Mouse (Mus musculus) heart, embryonic 15.5 days (tissue): ENCODE results near the gene Pdgfc. TPM values are rescaled to one million over a fixed set of nuclear protein-coding genes. Genes with fewer than 3 reads are reported as not detected.
"Not testable (repeated sequence)": the region's sequence is repeated elsewhere in the genome, so short reads cannot be mapped to it uniquely, and the experiment has no call there.

Experiments
- ATAC-seq: fragments of 200-750 bp; cut with Nextera tagmentation; replicated peaks from 2 replicates; pipeline ENCODE4 v1.8.0; 2017; ENCODE audit warnings: low read depth, moderate TSS enrichment; ENCODE audit not compliant: insufficient number of reproducible peaks, insufficient read depth, low FRiP score
- H3K27ac ChIP-seq: fragments of 300-500 bp; sonication (generic); 2 replicates; pipeline ENCODE4 v1.5.1; 2015; ENCODE audit warnings: mild to moderate bottlenecking, inconsistent platforms
- H3K27me3 ChIP-seq: fragments of 300-500 bp; sonication (generic); 2 replicates; pipeline ENCODE4 v1.6.1; 2015; ENCODE audit warnings: inconsistent platforms
- H3K36me3 ChIP-seq: fragments of 300-500 bp; sonication (generic); 2 replicates; pipeline ENCODE4 v1.6.1; 2015; ENCODE audit warnings: mild to moderate bottlenecking, inconsistent platforms
- H3K4me1 ChIP-seq: fragments of 300-500 bp; sonication (generic); replicated peaks from 2 replicates; pipeline ENCODE4 v1.6.1; 2015; ENCODE audit warnings: inconsistent platforms
- H3K4me2 ChIP-seq: fragments of 300-500 bp; sonication (generic); 2 replicates; pipeline ENCODE4 v1.6.1; 2015; ENCODE audit warnings: inconsistent platforms, mild to moderate bottlenecking, moderate library complexity
- H3K4me3 ChIP-seq: fragments of 300-500 bp; sonication (generic); 2 replicates; pipeline ENCODE4 v1.5.1; 2015; ENCODE audit warnings: mild to moderate bottlenecking, inconsistent platforms
- H3K9ac ChIP-seq: fragments of 300-500 bp; sonication (generic); 2 replicates; pipeline ENCODE4 v1.6.1; 2015; ENCODE audit warnings: mild to moderate bottlenecking, inconsistent platforms
- H3K9me3 ChIP-seq: fragments of 300-500 bp; sonication (generic); replicated peaks from 2 replicates; pipeline ENCODE4 v1.6.1; 2016; ENCODE audit warnings: inconsistent platforms
- WGBS: fragments of 180-500 bp; shearing (Covaris S2); methylation state at CpG from one replicate; pipeline ENCODE4 v1.1.7; 2015; ENCODE audit warnings: mixed read lengths; 5-methylcytosine and 5-hydroxymethylcytosine counted together
- polyA plus RNA-seq: library from polyadenylated mRNA; unstranded; fragments of >200 nt; fragmentation: Nextera tagmentation; extraction: Ambion mirVana; gene quantifications from 2 replicates; pipeline ENCODE4 v1.2.1, GENCODE M21; 2015

Gene Pdgfc
- polyA plus RNA-seq, 1 experiment from 2014 or later = 2.6 TPM

DNA sequence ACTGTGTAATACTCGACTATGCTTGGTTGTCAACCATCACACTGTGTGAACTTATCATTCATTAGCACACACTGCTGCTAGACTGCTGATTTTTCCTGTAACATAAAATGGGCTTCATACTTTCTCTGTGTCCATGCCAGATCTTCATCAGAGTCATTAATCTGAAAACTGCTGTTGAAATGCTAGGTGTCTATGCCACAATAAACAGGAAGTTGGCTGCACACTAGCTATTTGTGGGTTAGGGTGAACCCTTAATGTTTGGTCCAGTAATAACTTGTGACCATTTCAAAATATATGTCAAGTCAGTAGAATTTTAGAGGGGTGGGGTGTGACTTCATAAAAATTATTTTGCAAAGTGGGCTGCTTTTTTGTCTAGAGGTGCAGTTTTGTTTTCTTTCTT lies 84.4 kb downstream of the Pdgfc start:
- H3K36me3 ChIP-seq = no peaks in the 10 kb centered on the region
- 68% methylated on average over 1 of the region's 1 CpGs for WGBS

DNA sequence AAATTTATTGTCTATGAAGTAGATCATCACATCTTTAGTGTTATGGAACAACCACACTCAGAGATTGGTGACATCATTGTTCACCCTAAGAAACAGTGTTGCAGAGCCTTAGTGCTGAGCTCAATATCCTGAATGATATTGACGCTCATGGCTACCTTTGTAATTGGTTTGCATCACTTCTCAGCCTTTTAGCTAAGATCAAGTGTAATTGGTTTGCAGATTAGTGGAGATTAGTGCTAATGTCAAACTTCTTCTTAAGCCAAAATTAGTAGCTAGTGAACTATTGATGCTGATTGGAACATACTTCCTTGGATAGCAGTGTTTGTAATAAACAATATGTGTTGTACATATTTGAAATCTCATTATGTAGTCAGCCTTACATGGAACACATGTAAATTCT lies 85.5 kb downstream of the Pdgfc start:
- no peak overlapping the region for H3K9ac ChIP-seq
- H3K27ac ChIP-seq = no peak overlapping the region
- H3K4me3 ChIP-seq = no peak overlapping the region
- ATAC-seq = no peak
- no peaks in the 10 kb centered on the region for H3K36me3 ChIP-seq
- H3K4me1 ChIP-seq = no peaks in the 10 kb centered on the region
- no peaks in the 10 kb centered on the region for H3K27me3 ChIP-seq
- no peaks in the 10 kb centered on the region for H3K9me3 ChIP-seq
- H3K4me2 ChIP-seq = no peak overlapping the region
- 80% methylated on average over 1 of the region's 1 CpGs for WGBS

More for the DNA sequence above, 84.4 kb downstream of the Pdgfc start:
- H3K9ac ChIP-seq = no peak overlapping the region
- no peak overlapping the region for H3K4me2 ChIP-seq
- H3K27me3 ChIP-seq = no peaks in the 10 kb centered on the region
- ATAC-seq = no peak
- no peak overlapping the region for H3K27ac ChIP-seq
- H3K4me3 ChIP-seq = no peak overlapping the region
- H3K4me1 ChIP-seq = no peaks in the 10 kb centered on the region
- H3K9me3 ChIP-seq = no peaks in the 10 kb centered on the region

DNA sequence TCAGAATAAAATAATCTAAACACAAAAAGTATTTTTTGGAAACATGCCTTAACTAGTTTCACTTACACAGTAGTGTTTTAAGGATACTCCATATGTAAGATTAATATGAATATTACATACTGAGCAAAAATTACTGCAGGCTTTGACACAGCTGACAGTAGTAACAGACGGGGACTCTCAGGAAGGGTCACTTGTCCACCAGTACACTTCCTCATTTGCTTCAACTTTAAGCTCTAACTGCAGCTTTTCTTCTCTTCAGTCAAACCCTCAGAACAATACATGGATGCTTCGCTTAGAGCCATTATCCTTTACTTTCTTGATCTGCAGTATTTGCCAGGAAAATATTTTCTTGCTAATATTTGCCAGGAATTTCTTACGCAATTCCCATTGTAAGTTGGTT lies 87.2 kb downstream of the Pdgfc start:
- 81% methylated on average over 3 of the region's 3 CpGs for WGBS
- no peak overlapping the region for H3K9ac ChIP-seq
- no peak overlapping the region for H3K4me3 ChIP-seq
- H3K36me3 ChIP-seq = no peaks in the 10 kb centered on the region
- no peak for ATAC-seq
- no peaks in the 10 kb centered on the region for H3K27me3 ChIP-seq
- no peak overlapping the region for H3K4me2 ChIP-seq
- no peaks in the 10 kb centered on the region for H3K4me1 ChIP-seq
- no peak overlapping the region for H3K27ac ChIP-seq
- H3K9me3 ChIP-seq = no peaks in the 10 kb centered on the region

DNA sequence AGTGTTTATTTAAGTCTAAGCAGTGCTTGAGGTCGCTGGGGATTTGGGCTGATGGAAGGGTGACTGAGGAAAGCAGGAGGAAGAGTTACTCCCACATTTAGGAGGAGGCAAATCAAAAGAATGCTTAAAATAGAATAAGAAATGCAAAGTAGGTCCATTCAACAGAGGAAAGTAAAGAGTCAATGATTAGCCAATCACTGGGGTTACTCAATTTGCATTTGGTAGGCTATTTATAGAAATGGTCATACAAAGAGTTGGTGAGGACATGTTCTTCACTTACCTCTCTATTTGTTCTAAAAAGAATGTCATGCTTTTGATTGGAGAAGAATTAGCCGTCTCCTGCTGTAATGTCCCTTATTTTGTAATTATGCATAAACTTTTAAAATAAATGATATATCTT lies 90.8 kb downstream of the Pdgfc start:
- no peak for ATAC-seq
- no peaks in the 10 kb centered on the region for H3K36me3 ChIP-seq
- no peaks in the 10 kb centered on the region for H3K27me3 ChIP-seq
- no peak overlapping the region for H3K4me3 ChIP-seq
- H3K9me3 ChIP-seq = no peaks in the 10 kb centered on the region
- WGBS = 36% methylated on average over 2 of the region's 2 CpGs
- no peak overlapping the region for H3K27ac ChIP-seq
- H3K4me1 ChIP-seq = no peaks in the 10 kb centered on the region
- no peak overlapping the region for H3K4me2 ChIP-seq
- no peak overlapping the region for H3K9ac ChIP-seq

DNA sequence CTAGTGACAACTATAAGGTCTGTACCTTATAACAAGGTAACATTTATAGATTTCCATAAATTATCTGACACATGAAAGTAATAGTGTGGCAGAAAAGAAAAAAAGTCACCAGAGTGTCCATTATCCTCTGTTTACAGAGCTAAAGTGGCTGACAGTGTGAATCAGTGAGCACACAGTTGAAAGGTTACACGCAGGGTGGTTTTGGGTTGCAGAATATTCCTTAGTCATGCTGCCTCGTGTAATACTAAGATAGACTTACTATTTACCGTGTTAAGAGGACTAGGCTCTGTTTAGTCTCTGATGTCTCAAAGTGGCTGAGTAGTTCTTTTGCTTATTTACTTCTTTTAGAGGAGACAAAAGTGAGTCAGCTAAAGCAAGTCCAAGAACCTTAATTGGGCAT lies 100.8 kb downstream of the Pdgfc start:
- no peak overlapping the region for H3K27ac ChIP-seq
- H3K27me3 ChIP-seq = no peaks in the 10 kb centered on the region
- no peak overlapping the region for H3K4me3 ChIP-seq
- ATAC-seq = no peak
- 74% methylated on average over 3 of the region's 3 CpGs for WGBS
- H3K9ac ChIP-seq = no peak overlapping the region
- H3K4me1 ChIP-seq = no peaks in the 10 kb centered on the region
- no peaks in the 10 kb centered on the region for H3K9me3 ChIP-seq
- no peaks in the 10 kb centered on the region for H3K36me3 ChIP-seq
- H3K4me2 ChIP-seq = no peak overlapping the region

DNA sequence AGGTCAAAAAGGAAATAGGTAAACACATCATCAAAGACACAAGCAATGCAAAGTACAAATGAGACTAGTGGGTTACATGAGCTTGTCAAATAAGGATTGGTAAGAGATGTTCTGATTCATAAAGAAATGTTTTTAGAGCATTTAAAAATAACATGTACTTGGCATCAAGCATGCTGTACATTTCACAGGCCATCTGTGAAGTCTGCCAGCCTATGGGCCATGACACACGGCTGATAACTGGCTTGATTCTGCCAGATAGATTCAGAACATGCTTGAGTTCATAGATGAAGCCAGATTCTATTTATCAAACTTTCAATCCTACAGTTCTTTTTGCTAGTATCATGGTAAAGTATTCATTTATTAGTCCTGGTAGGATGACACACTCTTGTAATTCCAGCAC lies 101.8 kb downstream of the Pdgfc start:
- not testable (repeated sequence) for H3K4me1 ChIP-seq, H3K9me3 ChIP-seq, H3K4me2 ChIP-seq, H3K4me3 ChIP-seq, ATAC-seq, H3K27me3 ChIP-seq, H3K27ac ChIP-seq, H3K36me3 ChIP-seq, H3K9ac ChIP-seq
- 80% methylated on average over 1 of the region's 1 CpGs for WGBS

DNA sequence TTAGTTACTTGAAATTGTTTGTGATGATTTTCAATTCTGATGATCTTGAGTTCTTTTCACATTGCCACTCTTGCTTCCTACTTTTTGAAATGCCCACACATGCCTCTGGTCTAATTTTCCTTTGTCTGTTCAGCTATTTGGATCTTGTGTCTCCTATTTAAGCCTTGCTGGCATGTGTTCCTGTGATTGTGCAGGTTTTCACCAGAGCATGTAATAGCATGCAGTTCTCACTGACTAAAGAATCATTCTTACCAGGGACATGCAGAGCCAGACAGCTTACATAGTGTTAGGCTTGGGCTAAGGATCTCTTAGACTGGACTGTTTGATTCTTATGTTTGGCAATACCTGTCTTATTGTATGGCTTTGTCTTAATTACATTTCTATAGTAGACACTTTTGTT lies 107.5 kb downstream of the Pdgfc start:
- no peaks in the 10 kb centered on the region for H3K4me1 ChIP-seq
- ATAC-seq = no peak
- H3K4me2 ChIP-seq = no peak overlapping the region
- no peak overlapping the region for H3K4me3 ChIP-seq
- H3K9me3 ChIP-seq = no peaks in the 10 kb centered on the region
- H3K27me3 ChIP-seq = no peaks in the 10 kb centered on the region
- no peak overlapping the region for H3K9ac ChIP-seq
- no peaks in the 10 kb centered on the region for H3K36me3 ChIP-seq
- H3K27ac ChIP-seq = no peak overlapping the region

DNA sequence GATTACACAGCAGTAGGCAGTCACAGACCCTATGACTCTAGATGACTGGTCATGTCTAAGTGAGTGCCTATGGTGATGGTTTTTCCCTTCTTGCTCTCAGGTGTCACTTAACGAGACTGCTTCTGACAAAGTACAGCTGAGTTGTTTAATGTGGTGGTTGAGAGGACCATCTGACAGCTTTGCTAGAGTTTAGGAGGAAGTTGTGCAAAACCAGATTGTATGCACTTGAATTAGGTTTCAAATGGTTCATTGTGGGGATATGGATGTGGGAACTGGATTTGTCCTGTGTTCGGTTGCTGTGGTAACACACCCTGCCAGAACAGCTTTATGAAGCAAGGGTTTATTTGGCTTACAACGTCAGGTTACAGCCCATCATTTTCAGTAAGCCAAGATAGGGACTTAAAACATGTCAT lies 112.9 kb downstream of the Pdgfc start:
- no peak overlapping the region for H3K27ac ChIP-seq
- no peaks in the 10 kb centered on the region for H3K4me1 ChIP-seq
- no peak for ATAC-seq
- WGBS = 57% methylated on average over 3 of the region's 3 CpGs
- H3K9me3 ChIP-seq = no peaks in the 10 kb centered on the region
- no peaks in the 10 kb centered on the region for H3K27me3 ChIP-seq
- no peak overlapping the region for H3K4me2 ChIP-seq
- no peaks in the 10 kb centered on the region for H3K36me3 ChIP-seq
- no peak overlapping the region for H3K4me3 ChIP-seq
- H3K9ac ChIP-seq = no peak overlapping the region

DNA sequence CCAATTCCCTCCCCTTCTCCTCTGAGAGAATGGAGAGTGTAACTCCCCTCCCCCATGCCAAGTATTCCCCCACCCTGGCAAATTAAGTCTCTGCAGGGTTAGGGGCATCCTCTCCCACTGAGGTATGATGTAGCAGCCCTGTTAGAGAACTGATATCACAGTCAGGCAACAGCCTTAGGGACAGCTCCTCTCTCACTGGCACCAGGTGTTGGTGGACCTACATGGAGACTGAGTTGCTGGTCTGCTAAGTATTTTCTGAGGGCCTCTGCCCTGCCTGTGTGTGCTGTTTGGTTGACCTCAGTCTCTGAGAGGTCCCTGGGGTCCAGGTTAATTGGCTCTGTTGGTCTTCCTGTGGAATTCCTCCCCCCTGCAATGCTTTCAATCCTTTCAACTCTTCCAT lies 114.0 kb downstream of the Pdgfc start:
- no peak for ATAC-seq
- H3K4me3 ChIP-seq = no peak overlapping the region
- H3K27me3 ChIP-seq = no peaks in the 10 kb centered on the region
- no peaks in the 10 kb centered on the region for H3K9me3 ChIP-seq
- no peaks in the 10 kb centered on the region for H3K36me3 ChIP-seq
- H3K4me2 ChIP-seq = no peak overlapping the region
- no peaks in the 10 kb centered on the region for H3K4me1 ChIP-seq
- no peak overlapping the region for H3K9ac ChIP-seq
- no peak overlapping the region for H3K27ac ChIP-seq

DNA sequence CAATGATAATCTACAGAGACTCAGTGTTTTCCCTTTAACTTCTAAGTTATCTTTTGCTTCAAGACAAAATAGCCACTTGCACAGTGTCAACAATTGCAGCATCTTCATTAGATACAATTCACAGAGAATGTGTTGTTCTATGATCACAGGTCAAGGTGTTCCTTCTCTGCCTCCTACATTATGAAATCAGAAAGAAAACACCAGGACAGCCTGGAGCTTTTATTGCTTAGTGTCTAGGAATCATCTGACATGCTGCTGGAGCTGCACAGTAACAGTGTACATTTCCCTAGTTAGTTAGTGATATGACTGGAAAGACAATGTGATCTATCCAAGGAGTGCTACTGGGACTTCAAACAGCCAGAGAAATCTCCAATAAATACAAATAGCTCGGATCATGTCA lies 118.2 kb downstream of the Pdgfc start:
- ATAC-seq = no peak
- Histone ChIP-seq H3K4me2 (no peak overlapping the region), H3K4me1 (no peaks in the 10 kb centered on the region), H3K4me3 (no peak overlapping the region), H3K9me3 (no peaks in the 10 kb centered on the region), H3K27ac (no peak overlapping the region), H3K36me3 (no peaks in the 10 kb centered on the region), H3K9ac (no peak overlapping the region), H3K27me3 (no peaks in the 10 kb centered on the region)
- 56% methylated on average over 1 of the region's 1 CpGs for WGBS

DNA sequence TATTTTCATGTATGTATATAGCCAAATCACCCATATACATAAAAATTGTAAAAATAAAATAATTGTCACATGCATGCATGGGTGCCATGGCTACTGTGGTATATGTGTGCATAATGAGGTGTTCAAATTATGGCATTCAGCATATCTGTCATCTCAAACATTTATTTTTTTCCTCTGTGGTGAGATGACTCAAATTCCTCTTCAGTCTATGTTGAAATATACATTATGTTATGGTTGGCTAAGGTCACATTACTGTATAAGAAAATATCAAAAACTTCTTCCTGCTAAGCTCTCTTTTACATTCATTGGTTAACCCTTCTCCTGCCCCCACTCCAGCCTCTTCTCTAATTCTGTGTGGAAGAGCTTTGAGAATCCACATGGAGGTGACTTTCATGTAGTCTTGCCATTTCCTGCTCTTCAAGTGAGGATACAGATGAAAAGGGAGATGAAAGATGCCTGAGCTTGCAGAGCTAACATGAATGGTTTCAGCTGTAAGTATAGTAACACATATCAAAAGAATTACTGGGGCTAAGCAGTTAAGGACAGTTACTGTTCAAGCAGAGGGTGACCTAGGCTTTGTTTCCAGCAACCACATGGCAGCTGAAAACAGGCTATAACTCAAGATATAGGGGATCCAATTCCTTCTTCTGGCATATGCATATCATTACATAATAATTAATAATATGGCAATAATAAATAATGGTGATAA lies 124.4 kb downstream of the Pdgfc start:
- no peak for ATAC-seq
- H3K9me3 ChIP-seq = no peaks in the 10 kb centered on the region
- no peaks in the 10 kb centered on the region for H3K36me3 ChIP-seq
- no peaks in the 10 kb centered on the region for H3K4me1 ChIP-seq
- H3K27ac ChIP-seq = no peak overlapping the region
- no peak overlapping the region for H3K9ac ChIP-seq
- no peak overlapping the region for H3K4me3 ChIP-seq
- no peak overlapping the region for H3K4me2 ChIP-seq
- no peaks in the 10 kb centered on the region for H3K27me3 ChIP-seq

DNA sequence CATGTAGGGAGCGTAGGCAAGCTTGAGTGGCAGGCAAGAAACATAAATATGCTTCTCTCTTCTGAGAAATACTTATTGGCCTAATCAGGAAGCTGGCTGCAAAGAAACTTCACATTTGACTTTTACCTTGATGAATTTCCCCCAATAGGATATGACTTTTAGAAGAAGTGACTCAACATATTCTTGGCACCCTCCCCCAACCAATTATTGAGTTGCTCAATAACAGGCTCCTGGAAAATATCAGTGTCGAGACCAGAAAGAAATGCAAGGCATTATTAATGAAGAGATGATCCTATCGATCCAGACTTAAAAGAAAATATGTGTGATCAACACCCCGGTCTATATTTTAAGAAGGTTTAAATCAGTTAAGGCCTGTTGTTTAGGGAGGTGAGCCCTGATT lies 125.9 kb downstream of the Pdgfc start:
- Histone ChIP-seq H3K4me1 (no peaks in the 10 kb centered on the region), H3K36me3 (no peaks in the 10 kb centered on the region), H3K27ac (no peak overlapping the region), H3K9ac (no peak overlapping the region), H3K9me3 (no peaks in the 10 kb centered on the region), H3K27me3 (no peaks in the 10 kb centered on the region), H3K4me2 (no peak overlapping the region), H3K4me3 (no peak overlapping the region)
- no peak for ATAC-seq
- WGBS = 85% methylated on average over 4 of the region's 4 CpGs
